Mouse (Mus musculus) lung, embryonic 16.5 days (tissue): ENCODE results near the gene S100pbp. TPM values are rescaled to one million over a fixed set of nuclear protein-coding genes. Genes with fewer than 3 reads are reported as not detected.

ENCODE experiments used
- ATAC-seq: fragments of 200-750 bp; cut with Nextera tagmentation; 2 replicates; pipeline ENCODE4 v1.8.0; 2017; ENCODE audit warnings: low read depth, mild to moderate bottlenecking, moderate library complexity
- H3K27ac ChIP-seq: fragments of 300-500 bp; sonication (generic); 2 replicates; pipeline ENCODE4 v1.5.1; 2014; ENCODE audit warnings: mild to moderate bottlenecking, control low read depth, low read length
- H3K27me3 ChIP-seq: fragments of 300-500 bp; sonication (generic); 2 replicates; pipeline ENCODE4 v1.6.1; 2014; ENCODE audit warnings: low read depth, low read length, mixed read lengths; ENCODE audit not compliant: control insufficient read depth, insufficient read depth
- H3K36me3 ChIP-seq: fragments of 300-500 bp; sonication (generic); 2 replicates; pipeline ENCODE4 v1.6.1; 2014; ENCODE audit warnings: low read length; ENCODE audit not compliant: control insufficient read depth, insufficient read depth
- H3K4me1 ChIP-seq: fragments of 300-500 bp; sonication (generic); replicated peaks from 2 replicates; pipeline ENCODE4 v1.6.1; 2014; ENCODE audit warnings: low read length, mixed read lengths; ENCODE audit not compliant: control insufficient read depth, insufficient read depth
- H3K4me2 ChIP-seq: fragments of 300-500 bp; sonication (generic); 2 replicates; pipeline ENCODE4 v1.6.1; 2014; ENCODE audit warnings: low read depth, low read length, control low read depth
- H3K4me3 ChIP-seq: fragments of 300-500 bp; sonication (generic); 2 replicates; pipeline ENCODE4 v1.5.1; 2014; ENCODE audit warnings: mild to moderate bottlenecking, low read length, control low read depth
- H3K9ac ChIP-seq: fragments of 300-500 bp; sonication (generic); 2 replicates; pipeline ENCODE4 v1.6.1; 2014; ENCODE audit warnings: low read length, control low read depth
- H3K9me3 ChIP-seq: fragments of 300-500 bp; sonication (generic); 2 replicates; pipeline ENCODE4 v1.6.1; 2016; ENCODE audit warnings: low read length; ENCODE audit not compliant: control insufficient read depth
- WGBS: fragments of 180-500 bp; shearing (Covaris S2); extraction: QIAGEN DNeasy Blood & Tissue Kit; methylation state at CpG from one replicate; pipeline ENCODE4 v1.1.7; 2014; 5-methylcytosine and 5-hydroxymethylcytosine counted together
- polyA plus RNA-seq: library from polyadenylated mRNA; unstranded; fragments of >200 nt; fragmentation: Nextera tagmentation; extraction: Ambion mirVana; gene quantifications from 2 replicates; pipeline ENCODE4 v1.2.1, GENCODE M21; 2015

Gene S100pbp
- polyA plus RNA-seq, 1 experiment from 2014 or later: 15.8 TPM

DNA sequence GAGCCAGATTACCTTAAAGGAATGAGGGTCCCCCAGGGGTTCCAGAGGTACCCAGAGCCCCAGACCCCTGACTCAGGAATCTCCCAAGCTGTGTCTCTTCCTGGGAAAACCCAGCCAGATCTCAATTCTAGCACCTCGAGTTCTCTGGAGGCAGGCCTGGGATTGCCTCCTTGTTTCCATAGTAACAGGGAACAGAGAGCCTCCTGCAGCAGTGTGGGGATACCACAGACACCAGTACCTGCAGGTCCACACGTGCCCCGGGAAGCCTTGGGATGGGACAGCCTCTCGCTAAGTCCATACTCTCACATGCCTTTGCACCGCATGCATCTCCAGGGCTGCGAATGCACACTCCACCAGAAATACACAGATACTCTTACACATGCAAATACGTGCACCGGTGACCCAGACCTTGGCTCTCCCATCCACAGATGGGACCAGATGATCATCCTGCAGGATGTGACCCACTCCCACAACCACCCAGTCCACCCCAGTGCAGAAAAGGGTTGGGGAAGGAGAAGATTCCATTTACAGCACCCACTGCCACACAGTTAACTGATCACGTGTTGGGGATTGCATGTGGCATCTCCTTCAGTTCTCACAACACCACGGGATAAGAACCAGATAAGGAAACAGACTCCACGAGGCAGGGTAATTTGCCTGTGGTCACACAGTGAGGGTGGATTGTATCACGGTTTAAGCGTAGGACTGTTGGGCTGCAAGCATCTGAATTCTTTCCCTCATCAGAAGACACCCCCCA is 60.8 kb downstream of the S100pbp start:
- 41% methylated on average over 13 of the region's 13 CpGs for WGBS
- H3K27me3 ChIP-seq: peaks cover 2% of the 10 kb centered on the region; the same call in 1 of the 2 replicates

DNA sequence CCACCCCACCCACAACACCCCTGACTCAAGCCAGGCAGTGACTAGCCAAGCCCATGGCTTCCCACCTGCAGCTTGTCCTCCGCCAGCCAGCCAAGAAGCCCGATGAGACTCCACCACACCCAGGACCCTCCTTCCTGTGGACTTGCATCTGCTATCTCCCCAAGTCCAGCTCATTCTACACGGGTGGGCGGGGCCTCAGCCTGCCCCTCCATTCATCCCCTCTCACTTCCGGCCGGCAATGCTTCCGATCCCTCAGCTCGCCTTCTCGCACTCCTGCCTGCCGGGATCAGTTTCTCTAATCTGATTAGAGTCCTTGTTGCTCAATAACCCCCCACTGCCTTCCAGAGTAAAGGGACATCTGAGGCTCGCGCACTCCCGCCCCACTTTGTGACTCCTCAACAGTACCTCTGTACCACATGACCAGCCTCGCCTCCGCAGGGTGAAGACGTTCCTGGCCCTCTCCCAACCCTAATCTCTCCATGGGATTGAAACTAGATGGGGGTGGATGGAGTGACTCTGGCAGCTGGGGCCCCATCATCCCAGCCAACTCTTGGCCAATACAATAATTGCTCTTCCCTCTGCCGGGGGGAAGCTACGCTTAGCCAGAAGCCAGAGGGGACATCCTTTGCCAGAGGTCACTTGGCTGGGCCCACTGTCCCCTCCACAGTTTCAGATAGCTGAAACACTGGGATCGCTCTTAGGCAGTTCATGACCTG is 63.6 kb downstream of the S100pbp start:
- H3K36me3 ChIP-seq: no peaks in the 10 kb centered on the region
- H3K4me1 ChIP-seq: peaks cover 22% of the 10 kb centered on the region
- H3K9ac ChIP-seq: no peak overlapping the region
- peak overlapping the region; percentile 78 for H3K27ac ChIP-seq
- WGBS: 8% methylated on average over 19 of the region's 19 CpGs
- peak overlapping the region; percentile 44 for H3K4me2 ChIP-seq
- peak overlapping the region; percentile 23 for H3K4me3 ChIP-seq
- H3K27me3 ChIP-seq: peaks cover 19% of the 10 kb centered on the region
- H3K9me3 ChIP-seq: no peaks in the 10 kb centered on the region
- ATAC-seq: peak; percentile 86

More for the DNA sequence above, 60.8 kb downstream of the S100pbp start:
- Histone ChIP-seq H3K4me3 (no peak overlapping the region), H3K4me1 (peaks cover 14% of the 10 kb centered on the region), H3K36me3 (no peaks in the 10 kb centered on the region), H3K9me3 (no peaks in the 10 kb centered on the region), H3K9ac (no peak overlapping the region), H3K27ac (no peak overlapping the region), H3K4me2 (no peak overlapping the region)
- ATAC-seq: no peak

DNA sequence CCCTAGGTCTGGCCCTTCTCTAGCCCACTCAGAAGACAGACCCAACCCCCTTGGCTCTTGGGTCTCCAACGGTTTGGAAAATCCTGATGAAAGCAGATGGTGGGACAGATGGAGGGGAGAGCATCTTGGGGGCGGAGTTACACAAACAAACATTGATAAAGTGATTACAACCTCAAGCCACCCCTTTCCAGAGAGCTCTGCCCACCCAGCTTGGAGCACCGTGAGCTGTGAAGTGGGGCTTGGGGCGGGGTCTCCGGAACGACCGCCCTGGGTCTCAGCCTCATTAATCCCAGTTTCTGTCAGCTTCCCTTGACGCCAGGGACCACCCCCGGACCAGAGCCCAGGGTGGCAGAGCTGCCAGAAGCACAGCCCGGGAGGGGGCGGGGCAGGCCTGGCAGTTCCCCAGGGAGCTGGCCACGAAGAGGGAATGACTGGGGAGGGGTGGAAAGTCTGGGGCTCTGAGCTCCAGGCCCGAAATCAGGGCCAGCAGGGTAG is 64.8 kb downstream of the S100pbp start:
- 5% methylated on average over 13 of the region's 13 CpGs for WGBS
- H3K36me3 ChIP-seq: no peaks in the 10 kb centered on the region
- peak overlapping the region; percentile 18 for H3K4me3 ChIP-seq
- no peak overlapping the region for H3K9ac ChIP-seq
- ATAC-seq: peak; percentile 24; the same call in 1 of the 2 replicates
- peaks cover 30% of the 10 kb centered on the region for H3K27me3 ChIP-seq
- no peaks in the 10 kb centered on the region for H3K9me3 ChIP-seq
- peak overlapping the region; percentile 78 for H3K27ac ChIP-seq
- peaks cover 15% of the 10 kb centered on the region for H3K4me1 ChIP-seq
- H3K4me2 ChIP-seq: peak overlapping the region; percentile 44

DNA sequence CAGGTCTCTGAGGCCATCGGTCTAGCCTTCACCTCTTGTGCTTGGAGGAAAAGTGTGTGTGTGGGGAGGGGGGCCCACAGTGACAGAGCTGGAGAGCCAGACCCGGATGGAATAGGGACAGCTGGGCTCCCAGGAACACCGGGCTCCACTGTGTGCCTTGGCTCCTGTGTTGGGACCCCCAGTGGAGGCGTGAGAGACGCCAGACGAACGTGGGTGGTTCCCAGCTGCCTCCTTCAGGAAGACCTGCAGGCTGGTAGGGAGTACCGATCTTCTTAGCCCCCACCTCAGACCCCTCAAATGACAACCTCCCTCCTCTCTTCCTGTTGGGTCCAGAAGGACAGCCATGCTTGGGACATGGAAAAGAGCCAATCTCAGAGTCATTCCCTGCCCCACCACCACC is 66.8 kb downstream of the S100pbp start:
- H3K9me3 ChIP-seq: no peaks in the 10 kb centered on the region
- no peak overlapping the region for H3K9ac ChIP-seq
- H3K27ac ChIP-seq: no peak overlapping the region
- no peaks in the 10 kb centered on the region for H3K36me3 ChIP-seq
- peaks cover 15% of the 10 kb centered on the region for H3K4me1 ChIP-seq
- WGBS: 14% methylated on average over 8 of the region's 8 CpGs
- no peak overlapping the region for H3K4me2 ChIP-seq
- no peak for ATAC-seq
- no peak overlapping the region for H3K4me3 ChIP-seq
- H3K27me3 ChIP-seq: peaks cover 36% of the 10 kb centered on the region

DNA sequence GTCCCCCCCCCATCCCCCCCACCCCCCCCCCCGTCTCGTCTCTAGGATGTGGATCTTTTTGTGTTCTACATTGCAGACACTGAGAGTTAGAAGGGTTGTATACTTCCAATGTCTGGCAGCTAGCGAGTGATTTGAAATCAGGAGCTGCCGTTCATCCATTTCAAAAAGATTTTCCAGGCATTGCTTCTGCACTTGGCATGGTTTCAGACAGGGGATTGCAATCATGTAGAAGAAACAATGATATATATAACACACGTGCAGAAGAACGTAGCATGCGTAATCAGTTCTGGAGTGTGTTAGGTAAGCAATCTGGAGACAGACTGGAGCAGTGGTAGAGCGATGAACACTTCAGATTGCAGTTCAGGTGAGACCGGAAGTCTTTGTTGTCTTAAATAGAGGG is 67.4 kb downstream of the S100pbp start:
- Histone ChIP-seq H3K9me3 (no peaks in the 10 kb centered on the region), H3K4me3 (no peak overlapping the region), H3K9ac (no peak overlapping the region), H3K36me3 (no peaks in the 10 kb centered on the region), H3K27me3 (peaks cover 36% of the 10 kb centered on the region), H3K4me2 (no peak overlapping the region), H3K4me1 (peaks cover 15% of the 10 kb centered on the region), H3K27ac (no peak overlapping the region)
- whole genome bisulfite sequencing: 16% methylated on average over 9 of the region's 9 CpGs
- no peak for ATAC-seq

DNA sequence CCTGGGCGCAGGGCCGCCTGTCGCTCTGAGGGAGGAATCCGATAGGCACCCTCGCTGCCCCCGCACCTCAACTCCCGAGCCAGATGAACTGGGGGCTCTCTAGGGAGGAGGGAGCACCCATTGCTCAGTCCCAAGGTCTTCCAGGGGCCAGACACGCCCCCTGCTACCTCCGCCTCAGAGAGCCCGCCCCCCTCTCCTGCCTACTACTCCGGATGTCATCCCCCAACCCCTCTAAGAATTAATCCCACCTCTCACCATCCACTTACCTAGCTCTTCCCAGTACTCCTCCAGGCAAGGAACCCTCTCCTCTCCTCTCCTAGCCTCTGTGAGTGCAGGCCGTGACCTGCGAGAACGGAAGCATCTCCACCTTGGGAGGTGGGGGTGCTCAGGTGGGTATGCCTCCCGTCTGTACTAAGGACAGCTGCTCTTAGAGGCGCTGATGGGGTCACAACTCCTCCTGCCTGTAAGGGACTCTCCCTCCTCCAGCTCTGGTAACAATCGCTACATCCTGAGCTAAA is 67.9 kb downstream of the S100pbp start, which contains the start of gene Hpca:
TSS of gene Hpca (minus strand) at position 468 of the 518 bp plus-strand sequence.
- Histone ChIP-seq H3K4me1 (peaks cover 15% of the 10 kb centered on the region), H3K9ac (no peak within 1 kb of the TSS), H3K9me3 (no peaks in the 10 kb centered on the region), H3K36me3 (no peaks in the 10 kb centered on the region), H3K4me2 (peak within 1 kb of the TSS; percentile 91), H3K27ac (no peak within 1 kb of the TSS), H3K4me3 (peak within 1 kb of the TSS; percentile 47), H3K27me3 (peaks cover 36% of the 10 kb centered on the region)
- 2% methylated on average over 17 of the region's 17 CpGs for WGBS
- no peak for ATAC-seq

DNA sequence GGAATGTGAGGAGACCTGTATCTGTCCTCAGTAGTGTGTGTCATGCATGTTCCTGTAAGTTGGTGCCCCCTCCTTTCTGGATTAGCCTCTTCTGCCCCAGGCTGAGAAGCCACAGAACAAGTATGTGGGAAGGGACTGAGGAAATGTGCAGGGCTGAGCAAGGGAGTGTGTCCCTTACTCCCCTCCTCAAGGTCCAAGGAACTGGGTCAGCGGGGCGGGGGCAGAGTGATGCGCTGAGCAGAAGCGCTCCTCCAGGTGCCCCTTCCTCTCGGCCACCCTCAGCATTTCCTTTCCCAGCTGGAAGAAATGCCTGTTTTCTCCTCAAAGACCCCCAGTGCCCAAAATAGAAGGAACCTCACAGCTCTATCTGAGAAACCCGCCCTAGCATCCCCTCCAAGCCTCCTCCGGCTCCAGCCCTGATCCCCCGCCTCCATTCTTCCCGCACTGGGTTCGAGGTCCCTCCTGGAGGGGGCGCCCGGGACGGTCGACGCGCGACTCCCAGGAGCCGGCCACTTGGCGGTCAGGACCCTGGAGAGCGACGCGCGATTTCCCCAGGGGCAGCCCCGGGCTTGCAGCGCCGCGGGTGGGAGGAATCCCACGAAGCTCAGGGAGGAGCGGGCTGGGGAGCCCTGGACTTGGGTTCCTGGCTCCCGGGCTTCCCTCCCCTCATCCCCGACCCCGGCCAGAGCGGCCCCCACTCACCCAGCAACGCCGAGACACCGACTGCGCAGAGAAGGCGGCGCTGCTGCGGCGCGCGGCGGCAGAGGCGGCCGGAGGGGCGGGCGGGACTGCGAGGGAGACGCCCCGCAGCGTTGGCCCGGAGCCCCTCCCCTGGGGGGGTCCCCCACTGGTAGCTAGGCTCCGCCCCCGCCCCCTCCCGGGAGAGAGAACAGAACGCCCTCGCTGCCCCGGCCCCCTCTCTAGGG is 68.7 kb downstream of the S100pbp start:
- H3K36me3 ChIP-seq: no peaks in the 10 kb centered on the region

DNA sequence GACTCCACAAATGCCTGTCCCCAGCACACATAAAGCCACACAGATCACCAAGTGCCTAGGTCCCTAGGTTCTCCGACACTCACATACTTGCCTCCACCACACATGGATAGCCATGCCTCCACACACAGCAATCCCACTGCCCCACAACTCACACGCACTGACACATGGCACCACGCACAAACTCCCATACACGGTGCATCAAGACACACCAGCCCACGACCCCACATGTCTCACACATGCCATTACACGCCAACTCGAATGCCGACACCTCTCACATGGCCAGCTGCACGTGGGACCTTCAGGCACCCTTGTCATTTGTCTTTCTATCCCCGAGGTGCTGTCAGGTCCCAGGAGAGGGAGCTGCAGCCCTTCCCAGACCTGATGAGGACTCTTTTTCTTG is 69.8 kb downstream of the S100pbp start:
- peaks cover 34% of the 10 kb centered on the region for H3K27me3 ChIP-seq
- WGBS: 64% methylated on average over 10 of the region's 10 CpGs

More for the DNA sequence above, 68.7 kb downstream of the S100pbp start:
- H3K4me2 ChIP-seq: peak overlapping the region; percentile 91
- 3% methylated on average over 53 of the region's 59 CpGs for WGBS
- H3K27me3 ChIP-seq: peaks cover 36% of the 10 kb centered on the region
- H3K4me3 ChIP-seq: peak overlapping the region; percentile 47
- H3K9ac ChIP-seq: no peak overlapping the region
- H3K4me1 ChIP-seq: peaks cover 15% of the 10 kb centered on the region
- no peaks in the 10 kb centered on the region for H3K9me3 ChIP-seq
- ATAC-seq: peak; percentile 48
- no peak overlapping the region for H3K27ac ChIP-seq

More for the DNA sequence above, 69.8 kb downstream of the S100pbp start:
- Histone ChIP-seq H3K4me3 (no peak overlapping the region), H3K9ac (no peak overlapping the region), H3K27ac (no peak overlapping the region), H3K9me3 (no peaks in the 10 kb centered on the region), H3K4me1 (peaks cover 9% of the 10 kb centered on the region), H3K4me2 (no peak overlapping the region), H3K36me3 (no peaks in the 10 kb centered on the region)
- no peak for ATAC-seq
